Mouse (Mus musculus) Patski (cell line): ENCODE measurements around the gene Mtmr10. TPM values are rescaled to one million over a fixed set of nuclear protein-coding genes. Genes with fewer than 3 reads are reported as not detected.

Experiments used
- ATAC-seq: fragments of 100-300 bp; one replicate; pipeline ENCODE4 v1.8.0; 2021
- CTCF ChIA-PET: fragments of 350-600 bp; sonication (Branson Sonifier 250); formaldehyde crosslinking; loops from one replicate; lab custom pipeline; 2022; ENCODE audit warnings: inconsistent platforms; lab: Charles Lee
- POLR2A ChIA-PET: fragments of 350-600 bp; sonication (Branson Sonifier 250); formaldehyde crosslinking; loops from one replicate; lab custom pipeline; 2022; ENCODE audit warnings: antibody characterized with exemption, inconsistent platforms; lab: Charles Lee
- DNase-seq: peaks from one replicate; pipeline ENCODE4 v3.0.0-alpha.2; 2011; ENCODE audit warnings: low read depth, low spot score
- H3K27me3 ChIP-seq: fragments of 371-371 bp; one replicate; pipeline ENCODE4 v1.5.1; 2021
- CTCF ChIP-seq: fragments of 100-300 bp; IDR thresholded peaks from one replicate; pipeline ENCODE4 v1.5.1; 2021
- in situ Hi-C: fragments of 300-500 bp; cut with MboI; formaldehyde crosslinking; loops from 3 replicates; pipeline ENCODE4 v1.11.1; 2018; ENCODE audit warnings: low pct_unique_long_range_greater_than_20kb, mixed read lengths
- polyA plus RNA-seq: library from polyadenylated mRNA; unstranded; gene quantifications from one replicate; pipeline ENCODE4 v1.2.3, GENCODE M21; 2021

Mtmr10 gene
- polyA plus RNA-seq: 26.7 TPM

DNA sequence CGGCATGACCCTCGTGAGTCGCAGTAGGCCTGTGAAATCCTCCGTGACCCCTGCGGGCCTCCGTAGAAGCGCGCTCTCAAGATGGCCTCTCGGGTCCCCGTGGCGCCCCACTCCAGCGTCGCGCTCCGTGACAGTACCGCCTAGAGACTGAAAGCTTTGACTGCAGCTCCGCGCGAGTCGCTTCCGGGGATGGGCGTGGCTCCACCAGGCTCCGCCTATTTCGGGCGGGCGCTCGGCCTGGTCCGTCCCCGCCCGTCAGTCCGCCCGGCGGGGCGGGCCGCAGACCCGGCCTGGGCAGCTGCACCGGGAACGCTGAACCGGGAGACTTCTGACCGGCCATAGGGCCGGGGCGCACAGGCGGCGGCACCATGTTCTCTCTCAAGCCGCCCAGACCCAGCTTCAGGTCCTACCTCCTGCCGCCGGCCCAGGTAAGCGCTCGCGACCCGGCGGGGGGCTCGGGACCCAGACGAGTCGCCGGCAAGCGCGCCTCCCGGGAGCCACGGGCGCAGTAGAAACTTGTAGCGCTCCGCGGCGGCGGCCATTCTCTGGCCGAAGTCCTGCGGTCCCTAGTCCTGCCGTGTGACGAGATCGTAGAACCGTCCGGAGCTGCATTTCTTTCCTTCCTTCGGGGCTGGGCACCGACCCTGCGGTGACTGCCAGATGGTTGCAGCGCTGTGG, at the start of gene Mtmr10:
Mtmr10 (plus strand) TSS at position 240 of the 678 bp plus-strand sequence.
- H3K27me3 ChIP-seq: no peaks in the 10 kb centered on the region
- in situ Hi-C loops: no loop called here
- peak; percentile 95 for ATAC-seq

DNA sequence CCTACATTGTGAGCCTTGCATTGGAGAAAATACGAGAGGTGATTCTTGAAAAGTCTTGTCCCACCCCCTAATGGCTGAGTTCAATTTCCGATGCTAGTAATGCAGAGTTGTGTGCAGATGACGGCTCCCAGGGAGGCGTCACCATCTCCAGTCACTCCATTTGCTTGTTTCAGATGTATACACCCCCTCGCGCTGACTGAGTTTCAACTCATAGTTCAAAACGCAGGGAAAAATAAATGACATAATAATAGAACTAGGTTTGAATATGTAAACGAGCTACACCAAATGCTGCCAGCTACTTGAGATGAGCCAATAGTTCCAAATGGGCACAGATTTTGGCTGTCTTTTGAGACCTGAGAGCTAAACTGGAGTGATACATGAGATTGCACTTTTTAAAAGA, 49.7 kb upstream of the Mtmr10 start:
- POLR2A ChIA-PET: no interaction called here
- in situ Hi-C loops: loop anchor here (5.0 kb wide), 1 partner anchor 40 kb away; no protein-coding TSS in a partner anchor
- CTCF ChIA-PET: no interaction called here

More for the DNA sequence above, at the start of gene Mtmr10:
- ChIA-PET POLR2A (interaction anchor here (1.0 to 1.2 kb wide), 2 partner anchors 12 to 39 kb away, joined by 3 to 4 read pairs; no protein-coding TSS in a partner anchor), CTCF (interaction anchor here (0.8 to 1.7 kb wide), 6 partner anchors 10 to 123 kb away, joined by 3 to 8 read pairs (median 4); no protein-coding TSS in a partner anchor)
- DNase-seq: peak; percentile 75
- TF ChIP-seq CTCF: peak; percentile 75

DNA sequence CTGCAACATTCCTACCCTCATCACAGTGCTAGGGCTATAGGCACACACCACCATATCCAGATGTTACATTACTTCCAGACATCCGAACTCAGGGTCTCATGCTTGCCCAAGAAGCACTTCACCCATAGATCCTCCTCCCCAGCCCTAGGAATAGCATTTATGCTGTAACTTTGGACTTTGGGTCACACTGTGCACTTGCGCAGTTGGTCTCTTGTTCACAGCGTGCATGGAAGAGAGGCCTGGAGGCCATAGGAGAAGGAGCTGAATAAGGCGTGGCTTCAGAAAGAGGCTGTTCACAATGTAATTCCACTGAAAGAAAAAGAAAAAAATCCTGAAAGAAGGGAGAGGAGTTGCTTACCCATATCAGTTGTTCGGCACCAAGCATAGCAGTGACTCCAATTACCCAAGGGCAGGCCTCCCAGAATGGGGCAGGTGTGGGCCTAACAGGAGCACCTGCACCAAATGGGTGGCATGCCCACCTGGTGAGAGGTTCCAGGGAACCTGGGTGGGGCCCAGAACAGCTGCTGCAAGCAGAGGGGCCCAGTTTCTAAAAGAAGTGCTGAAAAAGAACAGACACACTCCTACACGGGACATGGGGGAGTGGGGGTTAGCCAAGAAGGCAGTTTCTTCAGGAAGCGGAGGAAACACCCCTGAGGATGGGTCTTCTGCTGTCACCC, 48.9 kb upstream of the Mtmr10 start:
- no peak for TF ChIP-seq CTCF
- no peak for DNase-seq
- no peak for ATAC-seq
- POLR2A ChIA-PET: no interaction called here
- in situ Hi-C loops: loop anchor here (5.0 kb wide), 1 partner anchor 39 kb away; no protein-coding TSS in a partner anchor
- CTCF ChIA-PET: interaction anchor here (1.3 kb wide), 1 partner anchor 9 kb away, joined by 6 read pairs; no protein-coding TSS in a partner anchor
- H3K27me3 ChIP-seq: no peaks in the 10 kb centered on the region

More for the DNA sequence above, 49.7 kb upstream of the Mtmr10 start:
- ATAC-seq (no peak), DNase-seq (no peak)
- no peaks in the 10 kb centered on the region for H3K27me3 ChIP-seq
- no peak for TF ChIP-seq CTCF

- DNase-seq: no peak
- ATAC-seq: no peak
- TF ChIP-seq CTCF: no peak
- no peaks in the 10 kb centered on the region for H3K27me3 ChIP-seq
- in situ Hi-C loops: loop anchor here (5.0 kb wide), 1 partner anchor 38 kb away; no protein-coding TSS in a partner anchor
- ChIA-PET CTCF (interaction anchor here (1.3 kb wide), 1 partner anchor 9 kb away, joined by 6 read pairs; no protein-coding TSS in a partner anchor), POLR2A (no interaction called here)
These were observed 48.2 kb upstream of the Mtmr10 start for GRCm38 (mm10) chr7:64239138-64239805.

DNA sequence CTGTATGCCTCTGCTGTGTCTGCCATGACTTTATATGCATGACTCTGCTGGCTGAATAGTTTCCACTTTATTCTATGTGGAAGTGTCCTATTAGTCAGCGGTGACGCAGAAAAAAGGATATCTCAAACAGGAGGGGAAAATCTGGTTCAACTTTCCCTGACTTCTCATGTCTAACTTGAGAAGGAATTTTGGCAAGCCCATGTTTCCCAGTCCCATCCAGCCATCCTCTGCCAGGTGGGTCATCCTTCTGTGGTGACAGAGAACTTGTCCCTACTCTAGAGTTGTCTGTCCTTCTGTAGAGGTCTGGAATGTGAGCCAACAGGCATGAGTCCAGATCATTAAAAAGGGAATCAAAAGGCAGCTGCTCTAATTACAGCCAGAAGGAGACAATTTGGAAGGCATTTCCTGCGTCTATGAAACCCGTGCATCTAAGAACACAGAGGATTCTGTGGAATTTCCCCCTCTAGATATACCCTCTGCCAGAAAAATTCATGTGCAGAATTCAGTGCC, 47.6 kb upstream of the Mtmr10 start:
- ChIA-PET POLR2A (no interaction called here), CTCF (interaction anchor here (1.3 kb wide), 1 partner anchor 10 kb away, joined by 6 read pairs; no protein-coding TSS in a partner anchor)
- H3K27me3 ChIP-seq: no peaks in the 10 kb centered on the region
- no peak for TF ChIP-seq CTCF
- in situ Hi-C loops: loop anchor here (5.0 kb wide), 1 partner anchor 37 kb away; no protein-coding TSS in a partner anchor
- ATAC-seq (no peak), DNase-seq (no peak)

- ATAC-seq (no peak), DNase-seq (no peak)
- ChIA-PET POLR2A (no interaction called here), CTCF (no interaction called here)
- in situ Hi-C loops: no loop called here
- TF ChIP-seq CTCF: no peak
- H3K27me3 ChIP-seq: no peaks in the 10 kb centered on the region
These were observed 45.0 kb upstream of the Mtmr10 start for GRCm38 (mm10) chr7:64242424-64242823.

DNA sequence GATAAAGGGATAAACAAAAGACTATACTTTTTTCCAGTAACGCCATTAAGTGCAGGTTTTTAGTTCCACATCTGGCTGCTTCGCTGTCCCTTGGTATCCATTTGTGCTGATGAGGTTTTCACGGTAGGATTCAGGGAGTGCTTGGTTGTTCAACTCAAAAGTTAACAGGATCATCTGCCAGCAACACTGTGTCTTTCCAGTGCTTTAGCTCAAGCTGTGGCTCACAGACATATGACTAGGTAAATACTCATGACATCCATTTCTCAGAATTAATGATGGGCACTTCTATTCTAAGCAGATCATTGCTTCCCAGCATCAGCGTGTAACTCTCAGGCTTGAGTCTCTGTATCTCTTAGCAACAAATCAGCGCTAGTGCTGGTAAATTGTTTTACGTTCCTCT, 43.1 kb upstream of the Mtmr10 start:
- DNase-seq (no peak), ATAC-seq (no peak)
- in situ Hi-C loops: no loop called here
- ChIA-PET POLR2A (no interaction called here), CTCF (no interaction called here)
- H3K27me3 ChIP-seq: no peaks in the 10 kb centered on the region
- TF ChIP-seq CTCF: no peak

DNA sequence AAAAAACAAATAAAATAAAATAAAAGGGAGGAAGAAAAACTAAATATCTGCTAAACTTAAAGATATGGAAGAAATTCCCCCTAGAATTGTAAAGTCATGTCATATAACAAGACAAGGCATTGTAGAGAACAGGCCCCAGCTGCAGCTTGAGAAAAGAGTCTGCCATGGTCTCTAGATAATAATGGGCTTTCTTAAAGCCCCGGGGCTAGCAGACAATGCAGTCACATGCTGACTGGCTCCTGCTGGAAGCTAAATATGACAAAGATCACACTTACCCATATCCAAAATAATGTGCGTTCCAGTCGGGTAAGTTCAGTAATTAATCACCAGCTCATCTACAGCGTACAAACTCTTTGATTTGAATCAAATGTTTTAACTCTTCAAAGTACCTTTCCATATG, 40.7 kb upstream of the Mtmr10 start:
- ChIA-PET POLR2A (no interaction called here), CTCF (interaction anchor here (1.1 to 2.1 kb wide), 4 partner anchors 11 to 16 kb away, joined by 3 to 4 read pairs (median 4); no protein-coding TSS in a partner anchor)
- no peak for DNase-seq
- in situ Hi-C loops: no loop called here
- TF ChIP-seq CTCF: no peak
- no peak for ATAC-seq
- H3K27me3 ChIP-seq: no peaks in the 10 kb centered on the region

DNA sequence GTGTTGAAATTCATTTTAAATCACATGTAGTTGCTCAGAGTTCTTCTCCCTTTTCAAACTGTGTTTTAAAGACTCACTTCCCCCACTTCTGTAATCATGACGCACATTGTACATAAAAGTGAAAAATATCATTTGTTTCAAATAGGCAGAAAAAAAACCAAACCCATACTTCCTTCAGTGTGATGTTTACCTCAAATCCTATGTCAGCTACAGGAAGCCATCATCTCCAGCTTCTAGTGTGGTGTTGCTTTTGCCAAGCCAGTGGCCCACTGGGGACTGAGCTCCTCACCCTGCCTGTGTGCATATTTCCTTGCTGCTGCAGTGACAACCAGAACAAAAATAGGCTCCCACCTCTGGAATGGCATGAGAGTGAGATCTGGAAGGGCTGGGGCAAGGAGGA, 39.1 kb upstream of the Mtmr10 start:
- no peaks in the 10 kb centered on the region for H3K27me3 ChIP-seq
- TF ChIP-seq CTCF: no peak
- ATAC-seq (no peak), DNase-seq (no peak)
- in situ Hi-C loops: no loop called here
- POLR2A ChIA-PET: interaction anchor here (1.5 kb wide), 1 partner anchor 39 kb away, joined by 4 read pairs; the partner anchor contains the start of gene Mtmr10
- CTCF ChIA-PET: interaction anchor here (0.8 to 1.4 kb wide), 3 partner anchors 15 to 26 kb away, joined by 3 to 5 read pairs (median 3); no protein-coding TSS in a partner anchor

GRCm38 (mm10) chr7:64249715-64250114, 37.7 kb upstream of the Mtmr10 start:
- ChIA-PET CTCF (interaction anchor here (1.0 to 1.3 kb wide), 3 partner anchors 20 to 43 kb away, joined by 3 to 5 read pairs (median 5); no protein-coding TSS in a partner anchor), POLR2A (interaction anchor here (1.5 kb wide), 1 partner anchor 38 kb away, joined by 4 read pairs; the partner anchor contains the start of gene Mtmr10)
- in situ Hi-C loops: no loop called here
- H3K27me3 ChIP-seq: no peaks in the 10 kb centered on the region
- ATAC-seq (peak; percentile 96), DNase-seq (peak; percentile 44)
- TF ChIP-seq CTCF: no peak
